Mouse (Mus musculus) hindbrain, embryonic 15.5 days (tissue): ENCODE results near the gene Romo1. TPM values are rescaled to one million over a fixed set of nuclear protein-coding genes. Genes with fewer than 3 reads are reported as not detected.
"Not testable (repeated sequence)": the region's sequence is repeated elsewhere in the genome, so short reads cannot be mapped to it uniquely, and the experiment has no call there.

ENCODE experiments used
- ATAC-seq: fragments of 200-750 bp; cut with Nextera tagmentation; 2 replicates; pipeline ENCODE4 v1.8.0; 2017; ENCODE audit warnings: low read depth, moderate number of reproducible peaks, moderate TSS enrichment; ENCODE audit not compliant: low FRiP score
- H3K27ac ChIP-seq: fragments of 300-500 bp; sonication (generic); replicated peaks from 2 replicates; pipeline ENCODE4 v1.5.1; 2015; ENCODE audit warnings: mild to moderate bottlenecking, inconsistent platforms
- H3K27me3 ChIP-seq: fragments of 300-500 bp; sonication (generic); 2 replicates; pipeline ENCODE4 v1.6.1; 2015; ENCODE audit warnings: control low read depth, inconsistent platforms
- H3K36me3 ChIP-seq: fragments of 300-500 bp; sonication (generic); 2 replicates; pipeline ENCODE4 v1.6.1; 2015; ENCODE audit warnings: control low read depth, inconsistent platforms
- H3K4me1 ChIP-seq: fragments of 300-500 bp; sonication (generic); replicated peaks from 2 replicates; pipeline ENCODE4 v1.6.1; 2015; ENCODE audit warnings: control low read depth, inconsistent platforms
- H3K4me2 ChIP-seq: fragments of 300-500 bp; sonication (generic); 2 replicates; pipeline ENCODE4 v1.6.1; 2015; ENCODE audit warnings: moderate library complexity, mild to moderate bottlenecking, inconsistent platforms
- H3K4me3 ChIP-seq: fragments of 300-500 bp; sonication (generic); 2 replicates; pipeline ENCODE4 v1.5.1; 2015; ENCODE audit warnings: mild to moderate bottlenecking, inconsistent platforms
- H3K9ac ChIP-seq: fragments of 300-500 bp; sonication (generic); 2 replicates; pipeline ENCODE4 v1.6.1; 2015; ENCODE audit warnings: inconsistent platforms
- H3K9me3 ChIP-seq: fragments of 300-500 bp; sonication (generic); 2 replicates; pipeline ENCODE4 v1.6.1; 2016; ENCODE audit warnings: control low read depth, inconsistent platforms
- WGBS: fragments of 180-500 bp; shearing (Covaris S2); methylation state at CpG from one replicate; pipeline ENCODE4 v1.1.7; 2015; 5-methylcytosine and 5-hydroxymethylcytosine counted together
- polyA plus RNA-seq: library from polyadenylated mRNA; unstranded; fragments of >200 nt; fragmentation: Nextera tagmentation; extraction: Ambion mirVana; gene quantifications from 2 replicates; pipeline ENCODE4 v1.2.1, GENCODE M21; 2015

The Romo1 gene
- 439 and 455 TPM in 2 replicates for polyA plus RNA-seq

DNA sequence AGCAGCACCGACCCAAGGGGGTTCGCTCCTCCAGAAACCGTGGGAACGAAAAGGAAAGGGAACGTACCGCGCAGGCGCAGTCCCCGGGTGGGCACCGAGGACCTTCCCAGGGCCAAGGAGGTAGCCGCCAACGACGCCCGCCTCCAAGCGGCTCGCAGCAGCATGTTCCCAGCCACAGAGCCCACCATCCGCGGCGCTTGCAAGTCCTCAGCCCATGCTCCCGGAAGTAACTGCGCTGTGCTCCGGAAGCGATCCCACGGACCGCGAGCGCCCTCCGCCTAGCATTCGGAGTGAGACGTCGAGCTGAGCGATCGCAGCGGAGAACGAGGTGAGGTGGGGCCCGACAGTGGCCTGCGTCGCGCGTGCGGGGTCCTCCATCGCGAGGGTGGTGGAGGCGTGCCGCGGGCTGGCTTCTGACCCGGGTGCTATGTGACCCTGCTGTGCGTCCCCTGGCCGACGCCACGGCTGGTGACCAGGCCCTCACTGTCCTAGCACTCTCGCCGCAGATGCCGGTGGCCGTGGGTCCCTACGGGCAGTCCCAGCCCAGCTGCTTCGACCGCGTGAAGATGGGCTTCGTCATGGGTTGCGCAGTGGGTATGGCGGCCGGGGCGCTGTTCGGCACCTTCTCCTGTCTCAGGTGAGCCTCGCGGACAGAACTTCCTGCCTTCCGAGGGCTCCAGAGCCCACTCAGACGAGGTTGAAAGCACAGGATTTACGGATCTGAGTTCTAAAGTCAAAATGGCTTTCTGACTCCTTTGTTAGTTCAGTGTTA lies at the start of gene Romo1, which contains the start of gene Nfs1:
TSS of gene Romo1 (plus strand) at position 87 of the 772 bp plus-strand sequence.
TSS of gene Nfs1 (minus strand) at position 234 of the 772 bp plus-strand sequence.
- under 1% methylated on average over 70 of the region's 70 CpGs for WGBS
- H3K4me1 ChIP-seq = peaks cover 23% of the 10 kb centered on the region
- H3K9ac ChIP-seq = peak within 1 kb of the TSS; percentile 93
- peak; percentile 98 for ATAC-seq
- peak within 1 kb of the TSS; percentile 93 for H3K4me3 ChIP-seq
- peak within 1 kb of the TSS; percentile 84 for H3K4me2 ChIP-seq
- no peaks in the 10 kb centered on the region for H3K9me3 ChIP-seq
- peaks cover 29% of the 10 kb centered on the region for H3K36me3 ChIP-seq
- H3K27me3 ChIP-seq = no peaks in the 10 kb centered on the region
- H3K27ac ChIP-seq = peak within 1 kb of the TSS; percentile 95

DNA sequence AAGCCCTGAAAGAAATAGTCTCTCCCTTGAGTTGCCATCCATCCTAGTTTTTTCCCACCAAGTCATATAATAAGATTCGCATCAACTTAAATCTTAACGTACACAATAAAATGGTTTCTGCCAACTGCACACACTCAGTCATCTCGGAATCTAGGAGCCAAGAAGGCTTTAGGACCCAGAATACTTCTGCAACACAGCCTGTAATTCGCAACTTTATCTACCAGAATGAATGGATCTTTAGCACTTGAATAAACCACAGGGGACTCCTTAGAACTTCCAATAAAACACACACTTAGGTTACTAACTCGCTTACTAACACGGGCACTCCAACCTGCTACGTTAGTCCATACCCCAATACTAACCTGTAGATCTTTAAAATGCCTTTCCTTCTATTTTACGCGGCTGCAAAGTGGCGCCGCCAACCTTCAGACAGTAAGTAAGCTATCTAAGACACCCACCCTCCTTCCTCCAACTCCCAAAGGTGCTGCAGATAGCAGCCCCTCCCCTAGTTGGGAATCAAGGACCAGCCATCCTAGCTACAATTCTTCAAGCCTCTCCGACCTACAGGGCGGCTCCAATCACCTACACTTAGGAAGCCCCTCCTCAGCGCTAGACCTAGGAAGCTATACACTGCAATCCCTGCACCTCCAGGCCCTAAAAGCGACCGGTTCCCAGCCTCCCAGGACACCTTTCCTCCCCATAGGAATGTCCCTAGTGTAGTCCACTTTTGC lies 33.0 kb upstream of the Romo1 start:
- peak overlapping the region; percentile 94 for H3K4me3 ChIP-seq
- ATAC-seq = peak; percentile 65; the same call in 1 of the 2 replicates
- no peaks in the 10 kb centered on the region for H3K9me3 ChIP-seq
- no peaks in the 10 kb centered on the region for H3K36me3 ChIP-seq
- peak overlapping the region; percentile 74 for H3K4me2 ChIP-seq
- H3K9ac ChIP-seq = peak overlapping the region; percentile 89
- 1% methylated on average over 16 of the region's 16 CpGs for WGBS
- H3K27ac ChIP-seq = peak overlapping the region; percentile 96
- no peaks in the 10 kb centered on the region for H3K27me3 ChIP-seq
- H3K4me1 ChIP-seq = peaks cover 22% of the 10 kb centered on the region

- Histone ChIP-seq H3K27me3 (no peaks in the 10 kb centered on the region), H3K9me3 (no peaks in the 10 kb centered on the region), H3K9ac (peak within 1 kb of the TSS; percentile 89), H3K36me3 (no peaks in the 10 kb centered on the region), H3K4me1 (peaks cover 21% of the 10 kb centered on the region), H3K4me3 (peak within 1 kb of the TSS; percentile 94), H3K27ac (peak within 1 kb of the TSS; percentile 96), H3K4me2 (peak within 1 kb of the TSS; percentile 74)
- whole genome bisulfite sequencing = under 1% methylated on average over 73 of the region's 74 CpGs
- ATAC-seq = peak; percentile 95
These were observed 32.3 kb upstream of the Romo1 start, which contains the start of the genes Cpne1 and Rbm12 for GRCm38 (mm10) chr2:156111358-156112079. Gene Cpne1, minus strand, starts transcription at chr2:156111965. Gene Rbm12, minus strand, starts transcription at chr2:156111978.

GRCm38 (mm10) chr2:156112080-156112423 lies 31.8 kb upstream of the Romo1 start:
- not testable (repeated sequence) for ATAC-seq
- peak overlapping the region; percentile 89; the same call in 1 of the 2 replicates for H3K9ac ChIP-seq
- 25% methylated on average over 5 of the region's 5 CpGs for WGBS

GRCm38 (mm10) chr2:156119566-156119965 lies 24.3 kb upstream of the Romo1 start:
- no peaks in the 10 kb centered on the region for H3K9me3 ChIP-seq
- no peak overlapping the region for H3K27ac ChIP-seq
- ATAC-seq = no peak
- no peak overlapping the region for H3K4me2 ChIP-seq
- H3K4me1 ChIP-seq = no peaks in the 10 kb centered on the region
- H3K9ac ChIP-seq = no peak overlapping the region
- H3K27me3 ChIP-seq = no peaks in the 10 kb centered on the region
- H3K4me3 ChIP-seq = no peak overlapping the region
- no peaks in the 10 kb centered on the region; the same call in 1 of the 2 replicates for H3K36me3 ChIP-seq

More at GRCm38 (mm10) chr2:156112080-156112423, 31.8 kb upstream of the Romo1 start:
- Histone ChIP-seq H3K4me3 (peak overlapping the region; percentile 94), H3K4me2 (peak overlapping the region; percentile 74), H3K27ac (peak overlapping the region; percentile 96), H3K4me1 (peaks cover 18% of the 10 kb centered on the region)
- not testable (repeated sequence) for H3K36me3 ChIP-seq, H3K27me3 ChIP-seq, H3K9me3 ChIP-seq

GRCm38 (mm10) chr2:156123731-156124130 lies 20.1 kb upstream of the Romo1 start:
- H3K4me3 ChIP-seq = no peak overlapping the region
- H3K9ac ChIP-seq = no peak overlapping the region
- WGBS = 94% methylated on average over 5 of the region's 5 CpGs
- ATAC-seq = no peak
- H3K9me3 ChIP-seq = no peaks in the 10 kb centered on the region
- no peak overlapping the region for H3K4me2 ChIP-seq
- no peaks in the 10 kb centered on the region; the same call in 1 of the 2 replicates for H3K36me3 ChIP-seq
- no peak overlapping the region for H3K27ac ChIP-seq
- no peaks in the 10 kb centered on the region for H3K4me1 ChIP-seq
- no peaks in the 10 kb centered on the region for H3K27me3 ChIP-seq

- Histone ChIP-seq H3K9ac (no peak within 1 kb of the TSS), H3K4me1 (no peaks in the 10 kb centered on the region), H3K9me3 (no peaks in the 10 kb centered on the region), H3K4me2 (no peak within 1 kb of the TSS), H3K36me3 (peaks cover 11% of the 10 kb centered on the region), H3K27me3 (no peaks in the 10 kb centered on the region), H3K27ac (no peak within 1 kb of the TSS), H3K4me3 (no peak within 1 kb of the TSS)
- no peak for ATAC-seq
- 97% methylated on average over 5 of the region's 5 CpGs for WGBS
These were observed 16.8 kb upstream of the Romo1 start, which contains the start of gene Gm28036 for GRCm38 (mm10) chr2:156126992-156127391. Gene Gm28036, minus strand, starts transcription at chr2:156127092.

- Histone ChIP-seq H3K9ac (no peak overlapping the region), H3K4me1 (no peaks in the 10 kb centered on the region), H3K9me3 (no peaks in the 10 kb centered on the region), H3K36me3 (peaks cover 15% of the 10 kb centered on the region), H3K27me3 (no peaks in the 10 kb centered on the region), H3K27ac (no peak overlapping the region), H3K4me3 (no peak overlapping the region), H3K4me2 (no peak overlapping the region)
- no peak for ATAC-seq
- 90% methylated on average over 5 of the region's 5 CpGs for WGBS
These were observed 9.7 kb upstream of the Romo1 start for GRCm38 (mm10) chr2:156134161-156134560.

GRCm38 (mm10) chr2:156135695-156136094 lies 8.1 kb upstream of the Romo1 start:
- no peak overlapping the region for H3K4me2 ChIP-seq
- H3K9ac ChIP-seq = no peak overlapping the region
- 93% methylated on average over 6 of the region's 6 CpGs for WGBS

GRCm38 (mm10) chr2:156142820-156143219 lies 1.0 kb upstream of the Romo1 start:
- peak overlapping the region; percentile 95; the same call in 1 of the 2 replicates for H3K27ac ChIP-seq
- peak overlapping the region; percentile 84 for H3K4me2 ChIP-seq
- peak overlapping the region; percentile 93; the same call in 1 of the 2 replicates for H3K9ac ChIP-seq
- peaks cover 18% of the 10 kb centered on the region for H3K36me3 ChIP-seq
- WGBS = 87% methylated on average over 2 of the region's 2 CpGs
- no peaks in the 10 kb centered on the region for H3K9me3 ChIP-seq
- H3K27me3 ChIP-seq = no peaks in the 10 kb centered on the region
- H3K4me3 ChIP-seq = peak overlapping the region; percentile 93
- peaks cover 23% of the 10 kb centered on the region for H3K4me1 ChIP-seq
- ATAC-seq = no peak

More at GRCm38 (mm10) chr2:156135695-156136094, 8.1 kb upstream of the Romo1 start:
- Histone ChIP-seq H3K27me3 (no peaks in the 10 kb centered on the region), H3K4me3 (no peak overlapping the region), H3K4me1 (no peaks in the 10 kb centered on the region), H3K27ac (no peak overlapping the region), H3K9me3 (no peaks in the 10 kb centered on the region), H3K36me3 (peaks cover 15% of the 10 kb centered on the region)
- no peak for ATAC-seq

- Histone ChIP-seq H3K4me1 (peaks cover 23% of the 10 kb centered on the region), H3K9me3 (no peaks in the 10 kb centered on the region), H3K27ac (peak overlapping the region; percentile 95), H3K4me2 (peak overlapping the region; percentile 84), H3K9ac (peak overlapping the region; percentile 93), H3K4me3 (peak overlapping the region; percentile 93), H3K36me3 (peaks cover 24% of the 10 kb centered on the region), H3K27me3 (no peaks in the 10 kb centered on the region)
- WGBS = 4% methylated on average over 16 of the region's 16 CpGs
- ATAC-seq = no peak
These were observed 472 bp upstream of the Romo1 start for GRCm38 (mm10) chr2:156143367-156143766.
